Mouse (Mus musculus) mouse trophoblast stem cell (cell line): ENCODE data around the gene Stim1.

Experiments
- in situ Hi-C, 2 experiments: fragments of 300-500 bp; cut with MseI, MboI; formaldehyde crosslinking; loops; 2 replicates in 1 of 2; 3 replicates in 1 of 2; pipeline ENCODE4 v1.15.1; 2025

The Stim1 gene

DNA sequence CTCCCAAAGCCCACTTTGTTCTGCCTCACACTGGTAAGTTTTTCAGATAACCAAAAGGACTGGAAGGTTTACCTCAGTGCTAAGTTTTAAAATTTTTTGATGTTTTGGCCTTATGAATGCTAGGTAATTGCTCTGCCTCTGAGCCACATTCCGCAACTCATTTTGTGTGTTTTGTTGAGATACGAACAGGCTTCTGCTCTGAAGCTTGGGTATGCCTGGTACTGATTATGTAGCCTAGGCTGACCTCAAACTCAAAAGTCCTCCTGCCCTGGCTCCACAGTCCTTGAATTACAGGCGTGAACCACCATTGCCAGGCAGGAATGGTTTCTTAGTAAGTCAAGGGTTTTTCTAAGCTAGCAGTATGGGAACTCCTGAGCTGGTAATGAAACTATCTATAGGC is 90.5 kb downstream of the Stim1 start:
- in situ Hi-C loops, result no loop called here

- in situ Hi-C loops, result no loop called here
Observed at GRCm38 (mm10) chr7:102361297-102361696, 93.7 kb downstream of the Stim1 start.

GRCm38 (mm10) chr7:102363853-102364252 is 96.2 kb downstream of the Stim1 start:
- in situ Hi-C loops, result no loop called here

DNA sequence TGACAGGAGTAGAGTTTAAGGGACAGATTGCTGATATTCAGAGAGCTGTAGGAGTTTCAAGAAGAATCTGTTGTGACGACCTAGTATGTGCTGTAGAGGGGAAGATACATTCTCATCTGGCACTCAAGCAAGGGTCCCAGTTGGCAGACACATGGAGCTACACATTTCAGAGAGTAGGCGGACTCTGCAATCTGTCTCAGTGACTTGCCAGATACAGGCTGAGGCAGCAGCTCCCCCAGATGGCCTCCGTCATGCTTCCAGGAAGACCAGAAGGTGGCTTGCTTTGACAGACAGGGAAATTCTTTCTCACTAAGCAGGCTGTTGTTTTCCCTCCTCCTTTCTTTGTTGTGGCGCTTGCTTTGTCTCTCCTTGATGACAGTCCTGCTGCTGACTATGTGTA is 102.1 kb downstream of the Stim1 start:
- in situ Hi-C loops, result no loop called here

GRCm38 (mm10) chr7:102370526-102370925 is 102.9 kb downstream of the Stim1 start:
- in situ Hi-C loops, result no loop called here

GRCm38 (mm10) chr7:102373382-102374072 is 105.9 kb downstream of the Stim1 start:
- in situ Hi-C loops, result no loop called here

GRCm38 (mm10) chr7:102383221-102383620 is 115.6 kb downstream of the Stim1 start:
- in situ Hi-C loops, result no loop called here

DNA sequence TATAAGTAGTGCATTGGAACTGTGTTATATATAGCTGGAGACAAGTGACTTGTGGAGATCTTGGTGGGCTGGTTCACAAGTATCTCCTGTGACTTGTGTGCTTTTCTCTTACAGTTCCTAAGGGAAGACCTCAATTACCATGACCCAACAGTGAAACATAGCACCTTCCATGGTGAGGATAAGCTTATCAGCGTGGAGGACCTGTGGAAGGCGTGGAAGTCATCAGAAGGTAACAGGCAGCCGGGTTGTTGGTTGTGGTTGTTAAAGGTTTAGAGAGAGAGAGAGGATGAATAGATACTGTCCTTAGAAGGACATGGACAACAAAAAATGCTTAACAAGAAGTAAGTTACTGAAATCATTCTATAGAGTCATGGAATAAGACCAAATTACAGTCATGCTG is 118.4 kb downstream of the Stim1 start:
- in situ Hi-C loops, result no loop called here

- in situ Hi-C loops, result no loop called here
Observed at GRCm38 (mm10) chr7:102389082-102389481, 121.5 kb downstream of the Stim1 start.

DNA sequence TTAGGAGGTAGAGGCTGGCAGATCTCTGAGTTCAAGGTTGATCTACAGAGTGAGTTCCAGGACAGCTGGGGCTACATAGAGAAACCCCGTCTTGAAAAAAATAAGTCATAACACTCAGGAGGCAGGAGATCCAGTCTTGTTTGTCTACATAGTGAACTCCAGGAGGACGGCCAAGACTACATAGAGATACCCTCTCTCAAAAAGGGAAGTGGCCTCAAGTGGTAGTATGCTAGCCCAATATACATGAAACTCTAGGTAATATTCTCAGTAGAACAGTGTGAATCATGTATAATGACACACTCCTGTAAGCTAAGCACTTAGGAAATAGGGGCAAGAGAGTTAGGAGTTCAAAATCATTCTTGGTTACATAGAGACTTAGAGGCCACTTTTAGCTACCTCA is 126.3 kb downstream of the Stim1 start:
- in situ Hi-C loops, result no loop called here

GRCm38 (mm10) chr7:102395894-102396293 is 128.3 kb downstream of the Stim1 start:
- in situ Hi-C loops, result no loop called here

DNA sequence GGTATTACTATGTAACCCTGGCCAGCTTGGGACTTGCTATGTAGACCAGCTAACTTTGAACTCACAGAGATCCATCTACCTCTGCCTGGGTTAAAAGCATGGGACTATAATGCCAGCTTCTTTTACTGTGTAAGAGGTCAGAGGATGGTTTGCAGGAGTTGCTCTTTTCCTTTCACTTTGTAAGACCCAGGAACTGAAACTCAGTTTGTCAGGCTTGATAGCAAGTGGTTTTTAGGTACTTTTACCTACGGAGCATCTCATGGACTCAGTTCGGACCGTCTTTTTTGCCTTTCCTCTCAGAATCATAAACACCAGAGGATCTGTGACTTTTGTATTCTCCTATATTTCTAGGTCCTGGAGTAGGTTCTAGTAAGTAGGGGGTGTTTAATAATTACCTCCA is 128.7 kb downstream of the Stim1 start:
- in situ Hi-C loops, result no loop called here

DNA sequence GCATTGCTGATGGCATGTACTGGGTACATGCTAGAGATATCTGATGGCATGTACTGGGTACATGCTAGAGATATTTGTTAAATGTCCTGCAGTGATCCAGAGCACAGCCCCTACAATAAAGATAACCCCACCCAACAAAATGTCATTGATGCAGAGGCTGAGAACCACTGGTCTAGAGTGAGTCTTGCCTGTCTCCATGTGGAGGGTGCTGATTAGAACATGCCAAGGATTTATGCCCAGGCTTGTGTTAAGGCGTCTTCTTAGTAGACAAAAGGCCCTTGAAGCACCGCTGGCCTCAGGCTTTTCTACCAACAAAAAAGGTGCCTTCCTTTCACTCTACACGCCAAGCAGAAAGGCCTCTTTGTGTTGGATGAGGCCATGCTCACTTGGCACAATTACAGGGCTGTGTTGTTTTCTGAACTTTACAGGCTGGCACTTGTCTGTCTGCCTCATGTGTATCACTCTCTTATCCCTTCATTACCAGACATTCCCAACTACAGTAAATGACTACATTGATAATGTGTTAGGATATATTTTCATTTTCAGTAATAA is 131.7 kb downstream of the Stim1 start:
- in situ Hi-C loops, result no loop called here

- in situ Hi-C loops, result no loop called here
Observed at GRCm38 (mm10) chr7:102404118-102404517, 136.5 kb downstream of the Stim1 start.

DNA sequence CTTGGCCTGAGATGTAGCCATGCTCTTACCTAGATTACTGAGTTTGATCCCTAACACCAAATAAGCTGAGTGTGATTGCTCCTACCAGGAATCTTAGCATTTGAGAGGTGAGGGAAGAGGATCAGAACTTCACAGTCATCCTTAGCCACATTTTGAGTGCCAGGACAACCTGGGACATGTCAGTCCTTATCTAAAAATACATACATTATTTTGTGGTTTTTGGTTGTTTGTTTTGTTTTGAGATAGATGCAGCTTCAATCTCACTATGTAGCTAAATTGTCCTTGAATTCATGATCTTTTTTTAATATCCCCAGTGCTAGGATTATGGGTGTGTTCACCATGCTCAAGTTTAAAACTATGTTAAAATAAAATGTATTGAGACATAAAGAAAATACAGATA is 139.8 kb downstream of the Stim1 start:
- in situ Hi-C loops, result no loop called here

DNA sequence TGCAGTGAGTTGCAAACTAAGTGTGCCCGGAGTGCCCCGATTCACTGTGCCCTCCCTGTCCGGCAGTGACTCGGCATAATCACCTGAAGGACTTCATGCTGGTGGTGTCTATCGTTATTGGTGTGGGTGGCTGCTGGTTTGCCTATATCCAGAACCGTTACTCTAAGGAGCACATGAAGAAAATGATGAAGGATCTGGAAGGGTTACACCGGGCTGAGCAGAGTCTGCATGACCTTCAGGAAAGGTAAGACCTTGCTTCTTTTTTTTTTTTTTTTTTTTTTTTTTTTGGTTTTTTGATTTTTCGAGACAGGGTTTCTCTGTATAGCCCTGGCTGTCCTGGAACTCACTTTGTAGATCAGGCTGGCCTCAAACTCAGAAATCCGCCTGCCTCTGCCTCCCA is 147.7 kb downstream of the Stim1 start:
- in situ Hi-C loops, result loop anchor here in 1 of 2 experiments (5.0 kb wide), 1 partner anchor 158 kb away; the partner anchor contains the start of gene Rhog

DNA sequence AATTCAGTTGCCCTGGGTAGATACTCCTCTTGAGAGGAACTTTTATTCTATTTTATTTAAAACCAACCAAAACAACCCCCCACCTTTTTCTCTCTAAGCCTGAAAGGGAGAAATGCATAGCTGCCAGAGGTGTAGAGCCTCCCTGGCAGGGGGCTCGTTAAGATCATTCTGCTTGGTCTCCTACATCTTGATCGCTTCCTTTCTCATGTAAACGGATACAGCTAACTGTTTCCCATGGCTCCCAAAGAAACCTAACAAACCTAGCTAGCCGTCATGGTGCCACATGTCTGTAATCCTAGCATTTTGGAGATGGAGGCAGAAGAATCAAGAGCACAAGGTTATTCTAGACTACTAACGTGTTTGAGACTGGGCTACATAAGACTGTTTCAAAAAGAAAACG is 148.2 kb downstream of the Stim1 start:
- in situ Hi-C loops, result loop anchor here in 1 of 2 experiments (5.0 kb wide), 1 partner anchor 159 kb away; the partner anchor contains the start of gene Rhog

GRCm38 (mm10) chr7:102417398-102417797 is 149.8 kb downstream of the Stim1 start:
- in situ Hi-C loops, result loop anchor here in 1 of 2 experiments (5.0 kb wide), 1 partner anchor 160 kb away; the partner anchor contains the start of gene Rhog

- in situ Hi-C loops, result no loop called here
Observed at GRCm38 (mm10) chr7:102422036-102422435, 154.4 kb downstream of the Stim1 start.

- in situ Hi-C loops, result no loop called here
Observed at GRCm38 (mm10) chr7:102425933-102426685, 158.5 kb downstream of the Stim1 start.

DNA sequence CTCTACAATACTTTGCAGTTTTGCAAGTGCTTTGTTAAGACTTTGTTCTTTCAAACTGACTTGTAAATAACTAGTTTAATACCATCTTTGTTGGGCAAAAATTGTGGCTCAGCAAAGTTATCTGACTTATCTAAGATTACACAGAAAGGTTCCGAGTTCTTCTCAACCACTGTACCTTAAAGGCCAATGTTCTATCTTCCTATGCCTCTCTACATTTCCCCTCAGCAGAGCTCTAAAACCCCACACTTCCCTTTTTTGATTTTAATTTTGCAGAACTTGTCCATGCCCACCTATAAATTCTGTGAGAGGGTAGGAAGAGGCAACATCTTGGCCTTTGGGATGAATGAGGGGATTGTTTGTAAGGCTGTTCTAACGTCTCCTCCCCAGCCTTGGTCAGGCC is 166.7 kb downstream of the Stim1 start:
- in situ Hi-C loops, result no loop called here

DNA sequence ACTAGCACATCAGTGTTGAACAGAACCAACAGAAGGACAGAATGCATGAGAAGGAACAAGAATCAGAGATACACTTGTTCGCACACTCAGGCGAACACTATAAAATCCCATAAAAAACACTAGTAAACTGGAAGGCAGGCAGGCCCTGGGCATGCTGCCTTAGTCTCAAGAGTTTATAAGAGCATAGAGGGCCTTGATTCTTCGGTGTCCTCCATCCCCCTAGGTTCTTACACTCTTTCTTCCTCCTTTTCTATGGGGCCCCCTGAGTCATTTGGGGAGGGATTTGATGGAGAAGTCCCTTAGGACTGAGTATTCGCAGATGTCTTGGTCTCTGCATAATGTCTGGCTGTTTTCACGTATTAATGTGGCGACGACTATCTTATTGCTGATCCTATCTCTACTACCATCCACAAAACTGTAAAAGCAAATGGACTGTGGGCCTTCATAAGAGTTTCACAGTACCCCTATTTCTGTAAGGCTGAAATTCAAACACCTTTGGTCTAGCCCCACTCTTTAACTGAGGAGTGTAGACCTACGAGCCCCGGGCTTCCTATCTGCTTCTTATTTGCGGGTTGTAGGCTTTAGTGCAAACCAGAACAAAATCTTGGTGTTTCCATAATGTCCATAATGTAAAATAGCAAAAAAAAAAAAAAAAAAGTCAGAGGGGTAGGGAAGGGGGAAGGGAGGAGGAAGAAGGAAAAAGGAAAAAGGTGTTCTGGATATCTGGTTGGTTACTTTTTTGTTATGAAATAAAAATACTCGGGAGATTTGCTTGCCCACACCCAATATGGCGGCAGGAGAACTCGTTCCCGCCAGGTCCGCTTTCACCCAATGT is 173.4 kb downstream of the Stim1 start:
- in situ Hi-C loops, result no loop called here
